Comparison of ENCODE assay signal across 8 mouse cellular contexts in the genomic region with DNA sequence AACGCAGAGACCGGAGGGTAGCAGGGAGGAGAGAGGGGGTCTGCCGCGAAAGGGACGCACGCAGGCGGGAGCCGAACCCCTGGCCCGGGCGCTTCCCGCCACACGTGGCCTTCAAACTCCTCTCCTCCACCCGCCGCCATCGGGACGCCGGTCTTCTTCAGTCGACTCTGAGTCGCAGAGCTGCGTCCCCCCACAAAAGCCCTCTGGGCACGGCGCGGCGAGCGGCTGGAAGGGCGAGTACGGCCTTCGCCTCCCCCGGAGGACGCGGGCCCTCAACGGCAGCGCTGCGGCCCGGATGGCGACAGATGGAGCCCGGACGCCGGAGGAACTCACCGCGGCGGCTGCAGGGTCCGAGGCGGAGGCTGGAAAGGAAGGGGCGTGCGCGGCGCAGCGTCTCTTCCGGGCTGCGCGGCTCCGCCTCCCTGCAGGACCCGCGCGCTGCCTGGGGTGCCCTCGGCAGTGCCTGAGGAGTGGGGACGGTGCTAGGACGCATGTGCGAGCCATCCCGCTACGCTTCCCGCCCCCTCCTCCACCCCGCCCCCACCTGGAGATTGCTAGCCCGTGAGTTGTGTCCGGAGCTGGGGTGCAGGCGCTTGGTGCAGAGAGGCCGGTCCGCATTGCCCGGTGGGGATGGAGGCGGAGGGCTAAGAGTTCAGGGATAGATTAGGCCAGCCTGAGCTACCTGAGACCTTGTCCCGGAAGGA. TPM values are rescaled to one million over a fixed set of nuclear protein-coding genes. Genes with fewer than 3 reads are reported as not detected.
DNase-seq lines count a peak whose midpoint lies in the region; ATAC-seq lines count a peak whose summit lies in the region.

A gene (minus strand): TSS at position 352 of the 704 bp plus-strand sequence.

- peak within 1 kb of the TSS; percentile 81 for H3K4me3 ChIP-seq in hindbrain, embryonic 13.5 days

- peak; percentile 97 for ATAC-seq in hindbrain, embryonic 13.5 days (ENCODE audit: low FRiP score)

- H3K27ac ChIP-seq in hindbrain, embryonic 13.5 days = peak within 1 kb of the TSS; percentile 92

- peak; percentile 92 for DNase-seq in R1 (ENCODE audit: low read depth, low spot score)
- DNase-seq in cerebellum, postnatal 10 days = peak; percentile 93 to 96
- peak; percentile 73 to 81 for DNase-seq in frontal cortex, postnatal 14 days (ENCODE audit: low spot score in 2 of 2)
- DNase-seq in left cerebral cortex, adult 18-20 months (ENCODE audit: low spot score in 2 of 2) = peak; percentile 81 to 90
- peak; percentile 92 to 95 for DNase-seq in lung, postnatal 4 days
- peak; percentile 95 for DNase-seq in retina, postnatal 1 day
- peak; percentile 92 for DNase-seq in thymus, postnatal 4 days

- H3K4me1 ChIP-seq in hindbrain, embryonic 13.5 days (replicated peaks) = peaks cover 37% of the 10 kb centered on the region

- H3K27me3 ChIP-seq in hindbrain, embryonic 13.5 days = no peaks in the 10 kb centered on the region

- 0% methylated on average over 69 of the region's 72 CpGs for WGBS in hindbrain, embryonic 13.5 days

- peak within 1 kb of the TSS; percentile 95 for H3K9ac ChIP-seq in hindbrain, embryonic 13.5 days

- H3K9me3 ChIP-seq in hindbrain, embryonic 13.5 days = no peaks in the 10 kb centered on the region

- H3K4me2 ChIP-seq in hindbrain, embryonic 13.5 days = peak within 1 kb of the TSS; percentile 95

- peaks cover 38% of the 10 kb centered on the region for H3K36me3 ChIP-seq in hindbrain, embryonic 13.5 days

RNA-seq across cellular contexts. Expression of the gene that starts here (rescaled TPM):
- polyA plus RNA-seq in hindbrain, embryonic 13.5 days (2015; fragmentation: Nextera tagmentation; extraction: Ambion mirVana) = not detected in 2 replicates
- not detected for total RNA-seq in left cerebral cortex, adult 18-20 months (2021)

Comparison
In these comparisons a context has a peak if more than half of its experiments do, and no peak if none do; other contexts are left out.
1. Peak in every context shown above with its lines: DNase-seq, ATAC-seq, H3K4me3 ChIP-seq and H3K27ac ChIP-seq.
2. Peak in ATAC-seq, H3K4me3 ChIP-seq, H3K27ac ChIP-seq, H3K9ac ChIP-seq and H3K4me2 ChIP-seq in hindbrain, embryonic 13.5 days; RNA of the gene not detected or under 1 TPM.
3. Peak in DNase-seq in left cerebral cortex, adult 18-20 months; RNA of the gene not detected or under 1 TPM.